Mouse (Mus musculus) right cerebral cortex, postnatal 4 days (tissue): ENCODE measurements around the gene Myo6.

Experiments
- DNase-seq: peaks from one replicate; pipeline ENCODE4 v3.0.0-alpha.2; 2022

The Myo6 gene

DNA sequence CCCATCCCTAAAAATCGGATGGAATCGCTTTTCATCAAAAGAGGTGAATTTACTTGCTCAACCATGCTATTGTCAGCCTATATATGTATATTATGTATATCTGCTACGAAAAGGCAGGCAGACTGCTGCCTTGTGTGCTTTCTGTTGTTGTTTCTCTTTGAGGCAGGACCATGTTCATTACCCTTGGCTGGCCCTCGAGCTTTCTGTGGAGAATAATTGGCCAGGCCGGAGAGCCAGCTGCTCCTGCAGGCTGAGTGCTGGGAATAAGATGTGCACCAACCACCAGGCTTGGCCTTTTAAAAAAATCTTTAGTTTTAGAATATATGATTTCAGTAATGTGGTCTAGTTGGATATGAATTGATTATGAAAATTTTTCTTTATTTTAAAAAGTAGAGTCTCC lies 19.3 kb downstream of the Myo6 start:
- DNase-seq, result no peak

DNA sequence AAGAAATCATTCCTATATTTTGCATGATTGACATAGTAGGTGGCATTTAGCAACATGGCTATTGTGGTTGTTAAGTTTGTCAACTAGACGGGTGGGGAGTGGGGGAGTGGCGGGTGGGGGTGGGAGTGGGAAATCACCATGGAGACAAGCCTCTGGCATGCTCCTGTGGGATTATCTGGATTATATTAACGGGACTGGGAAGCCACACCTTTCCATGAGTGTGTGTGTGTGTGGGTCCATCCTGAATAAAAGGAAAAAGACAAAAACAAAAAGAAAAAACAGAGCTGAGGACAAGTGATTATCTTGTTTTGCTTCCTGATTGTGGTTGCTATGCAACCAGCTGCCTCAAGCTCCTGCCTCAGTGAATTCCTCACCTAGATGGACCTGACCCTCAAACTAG lies 20.9 kb downstream of the Myo6 start:
- DNase-seq, result no peak

- DNase-seq, result no peak
These were observed 21.9 kb downstream of the Myo6 start for GRCm38 (mm10) chr9:80186693-80187092.

DNA sequence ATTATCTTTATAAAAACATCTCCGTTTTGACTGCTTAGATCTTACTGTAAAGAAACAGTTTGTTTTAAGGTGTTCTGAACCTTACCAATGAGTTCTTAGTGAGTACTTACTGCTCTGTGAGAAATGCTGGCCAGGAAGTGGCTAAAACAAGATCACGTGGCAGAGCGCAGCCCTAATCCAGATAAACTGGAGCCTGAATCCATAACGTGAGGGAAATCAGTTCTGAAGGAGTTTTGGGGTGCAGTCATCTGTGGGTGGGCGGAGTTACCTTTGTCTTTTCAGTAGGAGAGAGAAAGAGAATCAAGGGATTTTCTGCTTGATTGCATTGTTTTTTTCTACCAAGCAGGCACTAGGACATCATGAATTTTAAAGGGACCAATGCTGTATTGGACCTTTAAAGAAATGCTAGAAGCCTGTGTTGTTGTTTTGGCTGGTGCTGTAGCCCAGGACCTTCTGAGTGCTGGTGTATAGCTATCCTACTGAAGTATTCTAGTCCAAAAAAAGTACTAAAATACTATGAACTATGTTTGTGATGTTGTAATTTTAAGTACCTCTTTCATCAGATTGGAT lies 23.6 kb downstream of the Myo6 start:
- no peak for DNase-seq

DNA sequence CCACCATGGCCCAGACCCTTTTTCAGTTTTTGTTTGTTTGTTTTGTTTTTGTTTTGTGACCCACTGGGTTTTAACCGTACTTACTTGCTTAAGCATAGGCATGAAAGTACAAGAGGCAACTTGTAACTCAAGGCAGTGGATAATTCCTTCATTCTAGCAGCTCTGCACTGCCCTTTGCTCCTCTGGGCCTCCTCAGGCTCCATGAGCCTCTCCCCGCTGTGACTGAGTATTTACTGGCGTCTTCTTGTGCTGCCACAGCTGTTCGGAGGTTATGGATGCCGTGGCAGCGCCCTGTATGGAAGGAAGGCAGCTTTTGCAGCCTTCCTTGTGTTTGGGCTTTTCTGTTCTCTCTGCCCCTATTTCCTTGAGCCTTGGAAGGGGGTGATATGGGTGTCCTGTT lies 26.4 kb downstream of the Myo6 start:
- no peak for DNase-seq

GRCm38 (mm10) chr9:80192324-80192723 lies 27.5 kb downstream of the Myo6 start:
- DNase-seq, result no peak

- DNase-seq, result no peak
These were observed 29.6 kb downstream of the Myo6 start for GRCm38 (mm10) chr9:80194446-80194845.

GRCm38 (mm10) chr9:80196161-80196560 lies 31.3 kb downstream of the Myo6 start:
- no peak for DNase-seq

DNA sequence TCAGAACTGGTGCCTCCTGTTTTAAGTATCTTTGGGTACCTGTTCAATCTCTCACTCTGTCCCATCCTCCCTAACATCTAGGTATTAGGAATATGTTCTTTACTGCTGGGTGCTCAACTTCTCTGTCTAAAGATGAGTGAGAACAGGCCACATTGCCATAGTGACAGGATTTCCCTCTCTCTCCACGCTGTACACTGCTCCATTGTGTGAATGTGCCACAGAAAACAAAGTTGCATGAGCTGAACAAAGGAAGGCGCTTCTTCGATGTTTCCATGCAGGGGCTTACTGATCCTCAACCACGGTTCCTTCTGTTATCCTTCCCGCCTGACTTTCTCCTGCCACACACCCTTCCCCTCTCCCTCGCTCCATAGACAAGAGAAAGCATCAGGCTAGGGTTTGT lies 32.4 kb downstream of the Myo6 start:
- DNase-seq, result no peak

- DNase-seq, result no peak
These were observed 36.0 kb downstream of the Myo6 start for GRCm38 (mm10) chr9:80200855-80201254.

DNA sequence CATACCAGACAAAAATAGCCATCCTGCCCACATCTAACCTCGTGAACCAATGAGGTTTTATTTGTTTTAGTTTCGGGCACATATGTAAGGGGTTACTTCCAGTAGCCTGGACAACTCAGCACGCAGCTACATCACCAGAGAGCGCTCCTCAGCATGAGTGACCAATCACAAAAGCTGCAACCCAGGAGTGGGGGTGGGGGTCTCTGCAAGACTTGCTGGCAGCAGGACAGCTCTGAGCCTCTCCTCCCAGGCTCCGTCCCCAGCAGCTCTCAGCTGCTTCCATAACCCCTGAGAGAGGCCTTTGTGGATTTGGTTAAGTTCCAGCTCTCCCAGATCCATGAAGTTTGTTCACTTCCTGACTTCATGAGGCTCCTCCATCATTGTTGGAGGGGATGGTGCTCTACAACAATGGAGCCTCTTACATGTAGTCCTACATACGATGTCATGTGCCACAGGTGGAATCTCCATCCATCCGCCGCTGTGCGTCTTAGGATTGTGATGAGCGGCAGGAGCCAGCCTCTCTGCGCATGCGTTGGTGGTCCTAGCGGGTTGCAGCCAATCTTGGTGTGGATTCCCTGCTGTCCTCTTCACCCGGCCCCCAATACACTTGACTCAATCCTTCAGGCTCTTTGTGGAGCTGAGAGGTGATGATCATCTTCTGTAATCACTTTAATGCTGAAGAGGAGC lies 37.7 kb downstream of the Myo6 start:
- peak; percentile 28 for DNase-seq

GRCm38 (mm10) chr9:80208681-80209080 lies 43.9 kb downstream of the Myo6 start:
- DNase-seq, result no peak

- no peak for DNase-seq
These were observed 44.6 kb downstream of the Myo6 start for GRCm38 (mm10) chr9:80209459-80209858.

DNA sequence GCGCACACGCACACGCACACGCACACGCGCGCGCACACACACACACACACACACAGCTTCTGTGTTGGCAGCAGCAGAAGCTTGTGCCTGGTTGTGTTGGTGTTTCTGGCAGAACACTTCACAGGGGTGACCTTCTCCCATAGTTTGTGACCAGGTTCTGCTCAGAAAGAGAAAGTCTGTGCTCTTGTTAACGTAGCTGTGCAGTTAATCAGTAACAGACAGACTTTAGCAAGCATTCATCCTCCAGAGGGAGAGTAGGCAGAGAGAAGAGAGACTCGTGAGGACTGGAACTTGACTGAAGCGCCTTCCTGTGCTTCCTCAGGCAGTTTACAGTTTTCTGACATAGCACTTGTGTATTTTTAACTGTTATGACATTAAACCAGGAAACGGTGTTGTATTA lies 45.3 kb downstream of the Myo6 start:
- DNase-seq, result no peak

DNA sequence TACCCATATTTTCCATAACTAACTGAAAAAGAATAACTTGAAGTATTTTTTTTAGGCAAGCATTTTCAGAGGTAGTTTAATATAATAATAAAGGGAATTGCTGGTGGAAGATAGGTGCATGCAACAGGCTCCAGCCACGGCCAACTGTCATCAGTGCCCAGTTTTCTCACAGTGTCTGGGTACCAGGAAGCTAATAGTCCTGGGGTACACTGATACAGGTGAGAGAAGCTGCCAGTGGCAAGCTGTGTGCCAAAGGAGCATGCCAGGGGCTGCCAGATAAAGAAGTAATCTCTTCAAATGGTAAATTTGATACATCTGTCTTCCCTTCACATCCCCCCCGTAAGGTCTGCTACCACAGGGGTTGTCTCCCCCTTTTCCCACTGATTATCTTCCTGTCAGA lies 48.6 kb downstream of the Myo6 start:
- DNase-seq, result no peak

DNA sequence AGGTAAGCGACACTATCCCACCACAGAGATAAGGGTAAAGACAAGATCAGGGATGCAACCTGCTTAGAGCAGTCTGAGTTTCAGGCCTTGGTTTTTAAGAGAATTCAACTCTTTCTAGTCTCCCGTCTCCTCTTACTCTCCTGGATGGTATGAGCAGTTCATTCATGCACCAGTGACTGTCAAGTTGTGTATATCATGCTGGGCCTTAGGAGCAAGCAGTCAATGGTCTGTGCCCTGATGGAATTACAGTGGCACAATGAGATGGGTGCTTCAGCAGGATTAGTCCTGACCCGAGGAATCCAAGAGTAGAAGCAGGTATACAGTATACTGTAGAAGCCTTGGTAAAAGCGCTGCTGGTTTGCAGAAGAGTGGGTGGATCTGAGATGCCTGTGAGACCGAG lies 50.7 kb downstream of the Myo6 start:
- DNase-seq, result no peak

DNA sequence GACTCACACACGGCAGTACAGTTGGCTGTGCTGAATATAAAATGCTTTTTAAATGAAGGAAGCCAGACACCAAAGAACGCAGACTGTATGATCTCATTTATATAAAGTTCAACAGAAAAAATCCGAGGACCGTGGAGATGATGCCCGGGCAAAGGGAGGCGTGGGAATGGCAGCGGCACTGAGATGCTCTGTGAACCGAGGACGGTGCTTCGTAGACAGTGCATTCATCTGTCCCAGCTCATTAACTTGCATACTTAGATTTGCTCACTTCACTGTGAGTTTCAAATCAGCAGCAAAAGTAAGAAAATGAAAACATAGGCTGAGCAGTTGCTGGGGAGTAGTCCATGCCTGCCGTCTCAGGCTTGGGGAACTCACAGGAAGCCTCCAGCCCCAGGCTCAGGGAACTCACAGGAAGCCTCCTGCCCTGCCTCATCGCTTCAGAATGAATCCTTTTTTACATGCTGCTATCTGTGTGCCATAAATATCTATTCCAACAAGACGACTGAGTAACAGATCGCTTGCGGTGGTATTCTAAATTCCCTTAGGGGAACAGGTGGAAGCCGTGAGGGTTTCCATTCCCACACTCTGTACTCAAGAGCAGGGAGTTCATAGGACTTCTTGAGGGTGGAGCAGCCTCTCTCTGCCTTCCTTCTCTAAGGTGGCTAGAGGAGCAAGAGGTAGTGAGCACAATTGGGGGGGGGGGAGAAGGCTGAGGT lies 52.1 kb downstream of the Myo6 start:
- no peak for DNase-seq

DNA sequence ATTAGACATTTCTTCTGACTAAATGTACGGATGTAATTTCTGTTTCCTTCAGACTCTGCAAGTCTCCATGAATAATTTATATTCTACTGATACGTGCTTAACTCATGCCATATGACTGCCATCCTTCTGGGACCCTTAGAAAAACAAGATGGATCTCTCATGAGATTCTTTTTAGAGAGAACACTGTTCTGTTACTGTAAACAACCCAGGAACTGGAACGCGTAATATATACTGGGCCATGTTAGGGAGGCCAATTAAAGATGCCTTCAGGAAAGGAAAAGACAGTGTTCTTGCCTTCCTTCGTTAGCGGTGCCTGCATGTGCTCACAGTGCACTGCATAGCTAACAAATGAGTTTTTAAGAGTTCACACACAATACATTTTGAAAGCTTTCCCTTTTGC lies 53.9 kb downstream of the Myo6 start:
- no peak for DNase-seq

- no peak for DNase-seq
These were observed 59.3 kb downstream of the Myo6 start for GRCm38 (mm10) chr9:80223989-80224635.

GRCm38 (mm10) chr9:80226579-80227325 lies 61.9 kb downstream of the Myo6 start:
- DNase-seq, result no peak

DNA sequence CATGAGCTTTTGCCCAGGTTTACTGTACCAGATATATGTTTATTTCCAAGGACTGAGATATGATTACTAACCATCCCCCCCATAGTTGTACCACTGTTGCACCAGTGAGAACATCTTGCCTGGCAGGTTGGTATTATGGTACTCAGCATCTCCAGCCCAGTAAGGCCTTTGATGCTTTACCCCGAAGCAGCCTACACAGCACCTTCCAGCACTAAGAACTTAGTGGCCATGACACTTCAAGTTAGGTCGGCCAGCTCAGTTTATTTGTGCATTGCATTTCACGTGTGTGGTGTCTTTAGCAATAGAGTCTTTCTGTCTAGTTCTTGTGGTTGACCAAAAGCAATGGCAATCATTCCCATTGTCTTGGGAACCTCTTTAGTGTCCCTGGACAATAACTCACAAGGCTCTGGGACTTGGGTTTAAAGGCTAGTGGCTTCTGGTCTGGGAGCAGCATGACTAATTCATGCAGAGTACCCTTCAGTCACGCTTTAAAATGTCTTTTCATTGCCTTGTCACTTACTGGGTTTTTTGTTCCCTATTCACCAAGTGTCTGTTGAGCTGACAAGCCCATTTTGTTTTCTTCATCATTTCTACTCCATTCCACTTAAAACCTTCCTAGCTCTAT lies 69.1 kb downstream of the Myo6 start:
- DNase-seq, result no peak

GRCm38 (mm10) chr9:80237184-80237799 lies 72.5 kb downstream of the Myo6 start:
- DNase-seq, result no peak
